Mouse (Mus musculus): ENCODE measurements around the gene Sh3bp2.

Sh3bp2 gene

GRCm38 (mm10) chr5:34524511-34524910, 1.1 kb upstream of the Sh3bp2 start:
- in situ Hi-C loops (cut with MboI, MseI) = loop anchor here (5.0 kb wide), 1 partner anchor 133 kb away; no protein-coding TSS in a partner anchor

GRCm38 (mm10) chr5:34526477-34526775, 788 bp downstream of the Sh3bp2 start:
- in situ Hi-C loops (cut with MboI, MseI) = no loop called here

GRCm38 (mm10) chr5:34527352-34527751, 1.7 kb downstream of the Sh3bp2 start:
- in situ Hi-C loops (cut with MboI, MseI) = no loop called here

- in situ Hi-C loops (cut with MboI, MseI) = no loop called here
Observed at GRCm38 (mm10) chr5:34528724-34529123, 3.1 kb downstream of the Sh3bp2 start.

- in situ Hi-C loops (cut with MboI, MseI) = no loop called here
Observed at GRCm38 (mm10) chr5:34530116-34530515, 4.5 kb downstream of the Sh3bp2 start.

- in situ Hi-C loops (cut with MboI, MseI) = no loop called here
Observed at GRCm38 (mm10) chr5:34530687-34531086, 5.0 kb downstream of the Sh3bp2 start.

GRCm38 (mm10) chr5:34533066-34533465, 7.4 kb downstream of the Sh3bp2 start:
- in situ Hi-C loops (cut with MboI, MseI) = no loop called here

GRCm38 (mm10) chr5:34533820-34534219, 8.2 kb downstream of the Sh3bp2 start:
- in situ Hi-C loops (cut with MboI, MseI) = no loop called here

- in situ Hi-C loops (cut with MboI, MseI) = no loop called here
Observed at GRCm38 (mm10) chr5:34534776-34535581, 9.3 kb downstream of the Sh3bp2 start.

- in situ Hi-C loops (cut with MboI, MseI) = no loop called here
Observed at GRCm38 (mm10) chr5:34535831-34536230, 10.2 kb downstream of the Sh3bp2 start.

GRCm38 (mm10) chr5:34538079-34538478, 12.4 kb downstream of the Sh3bp2 start:
- in situ Hi-C loops (cut with MboI, MseI) = no loop called here

GRCm38 (mm10) chr5:34538527-34538926, 12.9 kb downstream of the Sh3bp2 start:
- in situ Hi-C loops (cut with MboI, MseI) = no loop called here

GRCm38 (mm10) chr5:34539121-34539520, 13.5 kb downstream of the Sh3bp2 start:
- in situ Hi-C loops (cut with MboI, MseI) = no loop called here

GRCm38 (mm10) chr5:34542166-34542565, 16.5 kb downstream of the Sh3bp2 start:
- in situ Hi-C loops (cut with MboI, MseI) = no loop called here

GRCm38 (mm10) chr5:34543114-34543513, 17.5 kb downstream of the Sh3bp2 start:
- in situ Hi-C loops (cut with MboI, MseI) = no loop called here

- in situ Hi-C loops (cut with MboI, MseI) = loop anchor here (5.0 kb wide), 1 partner anchor 100 kb away; no protein-coding TSS in a partner anchor
Observed at GRCm38 (mm10) chr5:34547410-34547809, 21.8 kb downstream of the Sh3bp2 start.

GRCm38 (mm10) chr5:34549135-34549482, 23.5 kb downstream of the Sh3bp2 start:
- in situ Hi-C loops (cut with MboI, MseI) = loop anchor here (5.0 kb wide), 1 partner anchor 98 kb away; no protein-coding TSS in a partner anchor

- in situ Hi-C loops (cut with MboI, MseI) = loop anchor here (5.0 kb wide), 1 partner anchor 98 kb away; no protein-coding TSS in a partner anchor
Observed at GRCm38 (mm10) chr5:34549483-34550221, 24.0 kb downstream of the Sh3bp2 start.

- in situ Hi-C loops (cut with MboI, MseI) = no loop called here
Observed at GRCm38 (mm10) chr5:34550251-34550650, 24.6 kb downstream of the Sh3bp2 start.

GRCm38 (mm10) chr5:34551821-34552220, 26.2 kb downstream of the Sh3bp2 start:
- in situ Hi-C loops (cut with MboI, MseI) = no loop called here

GRCm38 (mm10) chr5:34563854-34564253, 38.2 kb downstream of the Sh3bp2 start:
- in situ Hi-C loops (cut with MboI, MseI) = no loop called here

- in situ Hi-C loops (cut with MboI, MseI) = no loop called here
Observed at GRCm38 (mm10) chr5:34564291-34564690, 38.7 kb downstream of the Sh3bp2 start.

Data from regulatory T cell (primary cell).